ENCODE assay signal across 23 mouse cellular contexts in genomic region chr15:79329979-79330363, GRCm38 (mm10). TPM values are rescaled to one million over a fixed set of nuclear protein-coding genes. Genes with fewer than 3 reads are reported as not detected.
A peak's percentile ranks its signal among the peaks of the same experiment; 100 is the strongest.
DNase-seq lines count a peak whose midpoint lies in the region; ATAC-seq and TF ChIP-seq lines count a peak whose summit lies in the region.
"Had no signal": no experiment of that assay in that cellular context is flagged by ENCODE, and none has a peak within 500 bp of the region (broad histone marks: within the 10 kb centered on the region; RNA-seq: fewer than 3 reads in every experiment).

No protein-coding gene starts in this region.

- no peaks in the 10 kb centered on the region for H3K79me2 ChIP-seq in heart, adult 2 months (replicated peaks; ENCODE audit: control insufficient read depth, insufficient read depth, low read length)

- DNase-seq in CD4-positive, CD25-positive, alpha-beta regulatory T cell, adult 2 months (ENCODE audit: low read depth, low spot score): peak; percentile 52
- no peak for DNase-seq in lung, adult 2 months
- peak; percentile 58 for DNase-seq in naive thymus-derived CD4-positive, alpha-beta T cell, adult 2 months (ENCODE audit: low read depth)
- DNase-seq in embryonic facial prominence, embryonic 10.5 days (ENCODE audit: low spot score): no peak
- no peak for DNase-seq in heart, adult 2 months
- DNase-seq: adrenal gland, postnatal 36 days; cerebellum, adult 2 months; gastrocnemius, postnatal 14 days; kidney, adult 2 months; liver, embryonic 13.5 days; thymus, postnatal 25 days had no signal

- no peak for TF ChIP-seq CTCF in lung, adult 2 months (IDR thresholded peaks at IDR 0.05; ENCODE audit: insufficient read depth, low read length)
- no peak for TF ChIP-seq CTCF in ES-Bruce4 (IDR thresholded peaks at IDR 0.05; ENCODE audit: low read depth, low read length)
- no peak for TF ChIP-seq CTCF in heart, adult 2 months (IDR thresholded peaks at IDR 0.05)

- H3K9ac ChIP-seq in lung, embryonic 16.5 days (ENCODE audit: low read length): no peak overlapping the region
- H3K9ac ChIP-seq in ES-Bruce4 (ENCODE audit: low read depth, poor library complexity, severe bottlenecking): no peak overlapping the region
- no peak overlapping the region for H3K9ac ChIP-seq in heart, adult 2 months (ENCODE audit: low read depth, low read length)
- H3K9ac ChIP-seq: forebrain, embryonic 12.5 days; limb, embryonic 13.5 days; liver, embryonic 13.5 days; midbrain, embryonic 15.5 days; neural tube, embryonic 15.5 days had no signal

- TF ChIP-seq POLR2A in lung, adult 2 months (IDR thresholded peaks at IDR 0.05; ENCODE audit: borderline replicate concordance, extremely low read depth, low read depth, low read length): no peak
- no peak for TF ChIP-seq POLR2A in ES-Bruce4 (IDR thresholded peaks at IDR 0.05; ENCODE audit: insufficient read depth, low read length)
- no peak for TF ChIP-seq POLR2A in heart, adult 2 months (IDR thresholded peaks at IDR 0.05; ENCODE audit: insufficient read depth, low read depth, low read length)

- ATAC-seq in CD4-positive, CD25-positive, alpha-beta regulatory T cell, adult 4 months: no peak
- no peak for ATAC-seq in lung, embryonic 16.5 days (ENCODE audit: low read depth)
- ATAC-seq: lung, postnatal 0 days; midbrain, embryonic 15.5 days had no signal

- H3K4me2 ChIP-seq in lung, embryonic 16.5 days (ENCODE audit: low read depth, low read length): no peak overlapping the region
- H3K4me2 ChIP-seq: forebrain, embryonic 12.5 days; limb, embryonic 13.5 days; liver, embryonic 13.5 days; midbrain, embryonic 15.5 days; neural tube, embryonic 15.5 days had no signal

- no peaks in the 10 kb centered on the region for H3K9me3 ChIP-seq in lung, embryonic 16.5 days (ENCODE audit: control insufficient read depth, low read length)
- no peaks in the 10 kb centered on the region for H3K9me3 ChIP-seq in ES-Bruce4 (replicated peaks; ENCODE audit: control insufficient read depth, insufficient read depth, low read length, poor library complexity, severe bottlenecking)
- H3K9me3 ChIP-seq in embryonic facial prominence, embryonic 10.5 days: no peaks in the 10 kb centered on the region
- H3K9me3 ChIP-seq: forebrain, embryonic 12.5 days; hindbrain, embryonic 10.5 days; limb, embryonic 13.5 days; liver, embryonic 13.5 days; megakaryocyte, embryonic 14.5 days; midbrain, embryonic 15.5 days; neural tube, embryonic 15.5 days had no signal

- no peaks in the 10 kb centered on the region for H3K27me3 ChIP-seq in lung, embryonic 16.5 days (ENCODE audit: control insufficient read depth, insufficient read depth, low read depth, low read length)
- no peaks in the 10 kb centered on the region for H3K27me3 ChIP-seq in ES-Bruce4 (ENCODE audit: control insufficient read depth, insufficient read depth, low read length, poor library complexity, severe bottlenecking)
- 0 out of 2 replicates have a peak, but pooled peaks cover 8% of the 10 kb centered on the region for H3K27me3 ChIP-seq in embryonic facial prominence, embryonic 10.5 days (replicated peaks; ENCODE audit: low read depth, poor library complexity, severe bottlenecking)
- no peaks in the 10 kb centered on the region for H3K27me3 ChIP-seq in heart, adult 2 months (ENCODE audit: control insufficient read depth, insufficient read depth, low read length)
- H3K27me3 ChIP-seq: limb, embryonic 13.5 days; liver, embryonic 13.5 days; midbrain, embryonic 15.5 days; neural tube, embryonic 15.5 days had no signal

- peaks cover 30% of the 10 kb centered on the region for H3K4me1 ChIP-seq in lung, embryonic 16.5 days (replicated peaks; ENCODE audit: control insufficient read depth, insufficient read depth, low read length)
- H3K4me1 ChIP-seq in lung, adult 2 months (ENCODE audit: control insufficient read depth, insufficient read depth, low read length): peaks cover 15% of the 10 kb centered on the region
- peaks cover 7% of the 10 kb centered on the region for H3K4me1 ChIP-seq in ES-Bruce4 (ENCODE audit: control insufficient read depth, insufficient read depth, low read length)
- peaks cover 33% of the 10 kb centered on the region for H3K4me1 ChIP-seq in embryonic facial prominence, embryonic 10.5 days
- H3K4me1 ChIP-seq in heart, adult 2 months (ENCODE audit: control insufficient read depth, insufficient read depth, low read length): peaks cover 10% of the 10 kb centered on the region

- intact Hi-C loops in heart, adult 2 months (cut with DNase I): loop anchor here (2.0 to 5.0 kb wide), 4 partner anchors 17 to 88 kb away; partner anchors contain the start of gene Maff

- peak overlapping the region; percentile 70 for H3K27ac ChIP-seq in lung, embryonic 16.5 days (ENCODE audit: low read length)
- peak overlapping the region; percentile 77 for H3K27ac ChIP-seq in ES-Bruce4 (ENCODE audit: insufficient read depth, low read length)
- no peak overlapping the region for H3K27ac ChIP-seq in embryonic facial prominence, embryonic 10.5 days (replicated peaks)
- H3K27ac ChIP-seq in heart, adult 2 months: no peak overlapping the region
- H3K27ac ChIP-seq: forebrain, embryonic 12.5 days; hindbrain, embryonic 10.5 days; limb, embryonic 13.5 days; midbrain, embryonic 15.5 days; neural tube, embryonic 15.5 days had no signal

- WGBS in lung, embryonic 16.5 days: 77% methylated on average over 6 of the region's 6 CpGs
- WGBS in lung, adult 2 months: 85% methylated on average over 6 of the region's 6 CpGs
- WGBS in embryonic facial prominence, embryonic 10.5 days: 82% methylated on average over 6 of the region's 6 CpGs
- WGBS in heart, adult 2 months: 92% methylated on average over 6 of the region's 6 CpGs

- no peaks in the 10 kb centered on the region for H3K36me3 ChIP-seq in lung, embryonic 16.5 days (ENCODE audit: control insufficient read depth, insufficient read depth, low read length)
- no peaks in the 10 kb centered on the region for H3K36me3 ChIP-seq in ES-Bruce4 (ENCODE audit: control insufficient read depth, insufficient read depth, low read length, poor library complexity, severe bottlenecking)
- H3K36me3 ChIP-seq in embryonic facial prominence, embryonic 10.5 days (replicated peaks): no peaks in the 10 kb centered on the region
- H3K36me3 ChIP-seq in heart, adult 2 months (ENCODE audit: control insufficient read depth, insufficient read depth, low read length): no peaks in the 10 kb centered on the region
- H3K36me3 ChIP-seq: forebrain, embryonic 12.5 days; hindbrain, embryonic 10.5 days; limb, embryonic 13.5 days; liver, embryonic 13.5 days; midbrain, embryonic 15.5 days; neural tube, embryonic 15.5 days had no signal

- TF ChIP-seq EP300 in ES-Bruce4 (IDR thresholded peaks at IDR 0.05; ENCODE audit: insufficient read depth, low read depth, low read length): no peak
- TF ChIP-seq EP300 in heart, adult 2 months (IDR thresholded peaks at IDR 0.05; ENCODE audit: insufficient read depth, low read depth, low read length): no peak

- H3K4me3 ChIP-seq in lung, embryonic 16.5 days (ENCODE audit: low read length): no peak overlapping the region
- H3K4me3 ChIP-seq in lung, adult 2 months (replicated peaks; ENCODE audit: extremely low read depth, low read depth, low read length): no peak overlapping the region
- H3K4me3 ChIP-seq in ES-Bruce4 (ENCODE audit: low read depth, low read length): no peak overlapping the region
- H3K4me3 ChIP-seq in embryonic facial prominence, embryonic 10.5 days: no peak overlapping the region
- H3K4me3 ChIP-seq in heart, adult 2 months: no peak overlapping the region
- H3K4me3 ChIP-seq: forebrain, embryonic 12.5 days; hindbrain, embryonic 10.5 days; limb, embryonic 13.5 days; liver, embryonic 13.5 days; megakaryocyte, embryonic 14.5 days; midbrain, embryonic 15.5 days; myocyte; neural tube, embryonic 15.5 days had no signal

RNA-seq across cellular contexts. Expression of gene Pla2g6, which starts 1.8 kb away (rescaled TPM):
- 10 to 100 TPM; 12.1 to 19.9 TPM for polyA plus RNA-seq in CD4-positive, CD25-positive, alpha-beta regulatory T cell, adult 4 months (2017; shearing (Covaris generic))
- polyA plus RNA-seq in lung, embryonic 16.5 days (2015; fragmentation: Nextera tagmentation; extraction: Ambion mirVana): 20.1 and 22.4 TPM in 2 replicates
- 25.9 and 26.1 TPM in 2 replicates for polyA plus RNA-seq in lung, adult 2 months (2012; rRNA removed)
- 40.2 and 40.6 TPM in 2 replicates for polyA plus RNA-seq in ES-Bruce4 (2011; ENCODE audit: insufficient read depth, insufficient read length, low read depth, missing spikeins)
- polyA plus RNA-seq in embryonic facial prominence, embryonic 10.5 days (2016; fragmentation: Nextera tagmentation; extraction: Ambion mirVana): 18.4 and 20.4 TPM in 2 replicates
- total RNA-seq in heart, adult 2 months (2021): 10 to 100 TPM; 10.7 to 11.0 TPM
- polyA plus RNA-seq in heart, adult 2 months (2012; rRNA removed): 11.7 and 14.0 TPM in 2 replicates

RNA-seq across cellular contexts. Expression of gene Maff, which starts 16.4 kb away (rescaled TPM):
- polyA plus RNA-seq in CD4-positive, CD25-positive, alpha-beta regulatory T cell, adult 4 months (2017; shearing (Covaris generic)): 1 to 10 TPM; 1.3 to 1.9 TPM
- polyA plus RNA-seq in lung, embryonic 16.5 days (2015; fragmentation: Nextera tagmentation; extraction: Ambion mirVana): 5.2 and 6.5 TPM in 2 replicates
- 12.1 and 21.0 TPM in 2 replicates for polyA plus RNA-seq in lung, adult 2 months (2012; rRNA removed)
- 12.3 and 14.5 TPM in 2 replicates for polyA plus RNA-seq in ES-Bruce4 (2011; ENCODE audit: insufficient read depth, insufficient read length, low read depth, missing spikeins)
- polyA plus RNA-seq in embryonic facial prominence, embryonic 10.5 days (2016; fragmentation: Nextera tagmentation; extraction: Ambion mirVana): 1.2 and 1.8 TPM in 2 replicates
- total RNA-seq in heart, adult 2 months (2021): 10 to 100 TPM in 1 of 2 experiments, 1 to 10 TPM in 1; 9.3 to 13.7 TPM
- polyA plus RNA-seq in heart, adult 2 months (2012; rRNA removed): 3.4 and 4.3 TPM in 2 replicates

RNA-seq across cellular contexts. Expression of gene Baiap2l2, which starts 44.6 kb away (rescaled TPM):
- not detected for polyA plus RNA-seq in CD4-positive, CD25-positive, alpha-beta regulatory T cell, adult 4 months (2017; shearing (Covaris generic))
- polyA plus RNA-seq in lung, embryonic 16.5 days (2015; fragmentation: Nextera tagmentation; extraction: Ambion mirVana): 4.1 and 6.2 TPM in 2 replicates
- polyA plus RNA-seq in lung, adult 2 months (2012; rRNA removed): 2.1 and 2.6 TPM in 2 replicates
- polyA plus RNA-seq in ES-Bruce4 (2011; ENCODE audit: insufficient read depth, insufficient read length, low read depth, missing spikeins): 0.69 and 1.8 TPM in 2 replicates
- polyA plus RNA-seq in embryonic facial prominence, embryonic 10.5 days (2016; fragmentation: Nextera tagmentation; extraction: Ambion mirVana): 2.5 and 6.0 TPM in 2 replicates
- total RNA-seq in heart, adult 2 months (2021): under 1 TPM; 0.78 to 0.84 TPM
- 0.70 and 2.9 TPM in 2 replicates for polyA plus RNA-seq in heart, adult 2 months (2012; rRNA removed)
- total RNA-seq: adrenal gland, postnatal 36 days; common myeloid progenitor, adult 5-6 weeks had no signal

Comparison
In these comparisons a context has a peak if more than half of its experiments do, and no peak if none do; other contexts are left out.
1. DNase-seq: peak in CD4-positive, CD25-positive, alpha-beta regulatory T cell, adult 2 months (single experiment) and naive thymus-derived CD4-positive, alpha-beta T cell, adult 2 months (single experiment); none in lung, adult 2 months (single experiment), embryonic facial prominence, embryonic 10.5 days (single experiment) and heart, adult 2 months (0 of 2).
2. H3K27ac ChIP-seq: peak in lung, embryonic 16.5 days (single experiment) and ES-Bruce4 (single experiment); none in embryonic facial prominence, embryonic 10.5 days (single experiment) and heart, adult 2 months (single experiment).